Mouse (Mus musculus): ENCODE results near the gene Acot2.

- TF ChIP-seq CTCF (IDR thresholded peaks at IDR 0.05; ENCODE audit: control insufficient read depth, insufficient read depth, insufficient replicate concordance, low read depth, low read length) = no peak
- no peak for TF ChIP-seq POLR2A (IDR thresholded peaks at IDR 0.05; ENCODE audit: control insufficient read depth, low read depth, low read length)
Observed at GRCm38 (mm10) chr12:84003866-84004265, 16.2 kb downstream of the Acot2 start.

Data from testis, adult 2 months (tissue).